Mouse (Mus musculus) liver (tissue): Measurements from ENCODE around the gene Galm.
"Not testable (repeated sequence)": the region's sequence is repeated elsewhere in the genome, so short reads cannot be mapped to it uniquely, and the experiment has no call there.

Experiments
- DNase-seq: peaks from one replicate; pipeline ENCODE4 v3.0.0-alpha.2; 2020; ENCODE audit warnings: mixed read lengths

The Galm gene

GRCm38 (mm10) chr17:80221202-80221601, 93.9 kb downstream of the Galm start:
- no peak for DNase-seq

GRCm38 (mm10) chr17:80221890-80222628, 94.8 kb downstream of the Galm start:
- peak; percentile 20 for DNase-seq

DNA sequence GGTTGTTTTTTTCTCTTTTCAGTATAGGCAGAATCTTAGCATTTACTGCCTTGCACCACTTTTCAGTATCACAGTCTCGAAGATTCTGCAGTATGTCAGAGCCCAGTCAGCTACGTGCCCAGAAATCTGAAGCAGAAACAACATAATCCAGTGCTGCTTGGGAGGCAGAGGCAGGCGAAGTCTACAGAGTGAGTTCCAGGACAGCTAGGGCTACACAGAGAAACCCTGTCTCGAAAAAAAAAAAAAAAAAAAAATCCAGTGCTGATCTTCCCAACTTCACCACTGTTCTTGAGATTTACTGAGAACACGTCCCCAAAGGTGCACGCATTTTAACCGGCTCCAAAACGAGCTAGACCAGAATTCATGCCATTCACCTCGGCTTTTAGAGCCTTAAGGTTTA, 96.6 kb downstream of the Galm start:
- no peak for DNase-seq

DNA sequence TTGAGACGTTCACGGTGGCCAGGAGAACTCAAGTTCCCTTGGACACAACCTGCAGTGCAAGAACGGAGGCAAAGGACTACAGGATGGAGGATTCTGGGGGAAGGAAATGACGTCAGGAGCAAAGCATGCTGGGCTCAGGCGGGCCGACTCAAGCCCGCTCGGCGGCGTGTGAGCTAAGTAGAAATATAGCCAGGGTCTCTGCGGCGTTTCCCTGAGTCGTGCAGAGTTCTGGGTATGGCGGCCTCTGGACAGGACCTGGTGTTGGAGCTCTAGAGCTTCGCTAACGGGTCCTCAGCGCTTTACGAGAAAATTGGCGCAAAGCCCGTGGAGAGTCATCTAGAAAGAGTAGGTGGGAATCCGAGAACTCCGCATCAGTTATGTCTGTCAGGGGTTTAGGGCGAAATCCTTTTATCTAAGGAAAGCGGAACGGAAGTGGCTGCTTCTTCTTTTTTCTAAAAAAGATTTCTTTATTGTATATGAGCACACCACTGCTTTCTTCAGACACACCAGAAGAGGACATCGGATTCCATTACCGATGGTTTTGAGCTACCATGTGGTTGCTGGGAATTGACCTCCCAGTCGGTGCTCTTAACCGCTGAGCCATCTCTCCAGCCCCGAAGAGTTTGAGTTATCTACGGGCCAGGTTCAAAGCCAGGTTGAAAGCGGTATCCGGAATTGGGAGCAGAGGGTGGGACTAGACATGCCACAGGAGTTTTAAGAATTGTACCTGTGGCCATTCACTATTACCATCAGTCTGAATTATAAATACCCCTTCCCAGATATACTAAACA, 97.2 kb downstream of the Galm start, which contains the start of gene Gemin6:
Gene Gemin6 (plus strand): TSS at position 116 of the 791 bp plus-strand sequence.
- peak; percentile 86 for DNase-seq

- DNase-seq = not testable (repeated sequence)
Observed at GRCm38 (mm10) chr17:80225142-80225541, 97.9 kb downstream of the Galm start.

DNA sequence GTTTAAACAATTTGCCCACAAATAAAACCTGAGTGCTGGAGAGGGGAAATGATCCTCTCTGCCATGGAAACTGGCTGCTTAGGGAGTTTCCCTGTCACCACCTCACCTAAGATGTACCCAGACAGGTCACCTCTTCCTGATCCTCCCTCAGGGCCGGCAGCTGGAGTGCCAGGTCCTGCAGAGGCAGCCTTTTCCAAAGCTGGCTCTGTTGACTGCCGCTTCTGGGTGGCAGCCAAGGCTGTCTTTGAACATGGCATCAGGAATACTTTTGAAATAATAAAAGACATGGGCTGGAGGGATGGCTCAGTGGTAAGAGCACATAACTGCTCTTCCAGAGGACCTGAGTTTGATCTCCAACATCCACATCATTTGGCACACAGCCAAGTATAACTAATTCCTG, 102.1 kb downstream of the Galm start:
- no peak for DNase-seq

GRCm38 (mm10) chr17:80233844-80234243, 106.6 kb downstream of the Galm start:
- DNase-seq = no peak

DNA sequence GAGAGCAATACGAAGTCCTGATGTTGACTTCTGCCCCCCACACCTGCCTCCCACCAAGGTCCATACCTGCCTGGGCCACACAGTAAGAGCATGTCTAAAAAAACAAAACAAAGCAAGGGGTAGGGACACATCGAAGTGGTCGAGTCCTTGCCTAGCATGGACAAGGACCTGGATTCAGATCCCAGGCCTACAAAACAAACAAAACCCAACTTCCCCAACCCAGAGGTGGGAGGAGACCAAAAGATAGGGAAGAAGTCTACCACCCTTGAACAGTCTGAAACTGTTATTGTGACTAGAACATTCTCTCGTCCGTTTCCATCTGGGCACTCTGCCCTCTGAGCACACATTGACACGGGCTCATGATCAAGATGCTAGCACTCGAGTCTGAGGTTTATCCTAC, 107.1 kb downstream of the Galm start:
- DNase-seq = no peak
